25 mouse cellular contexts compared by ENCODE assay signal in genomic region chr14:75903131-75903530, GRCm38 (mm10). TPM values are rescaled to one million over a fixed set of nuclear protein-coding genes. Genes with fewer than 3 reads are reported as not detected.
"Had no signal": no experiment of that assay in that cellular context is flagged by ENCODE, and none has a peak within 500 bp of the region (broad histone marks: within the 10 kb centered on the region; RNA-seq: fewer than 3 reads in every experiment).

No protein-coding gene starts in this region.

- H3K27ac ChIP-seq: left cerebral cortex, adult 2 months; liver, embryonic 12.5 days; liver, embryonic 15.5 days; midbrain, embryonic 10.5 days; midbrain, embryonic 13.5 days; neural tube, embryonic 13.5 days; stomach, embryonic 15.5 days had no signal

- H3K9me3 ChIP-seq: limb, embryonic 13.5 days; liver, embryonic 12.5 days; liver, embryonic 15.5 days; midbrain, embryonic 10.5 days; midbrain, embryonic 13.5 days; neural tube, embryonic 13.5 days; stomach, embryonic 15.5 days had no signal

- ATAC-seq: inflammation-experienced regulatory T-cells, adult 6 months; intestine, embryonic 16.5 days; liver, embryonic 12.5 days; midbrain, embryonic 13.5 days; midbrain, embryonic 16.5 days had no signal

- H3K27me3 ChIP-seq: limb, embryonic 13.5 days; liver, embryonic 12.5 days; liver, embryonic 15.5 days; megakaryocyte, embryonic 14.5 days; midbrain, embryonic 13.5 days; neural tube, embryonic 13.5 days; stomach, embryonic 15.5 days had no signal

- H3K4me2 ChIP-seq: limb, embryonic 13.5 days; liver, embryonic 12.5 days; liver, embryonic 15.5 days; midbrain, embryonic 13.5 days; neural tube, embryonic 13.5 days; stomach, embryonic 15.5 days had no signal

- DNase-seq: kidney, adult 18-20 months; kidney, adult 9 months; kidney, postnatal 14 days; kidney, postnatal 4 days; layer of hippocampus, postnatal 36 days; liver; retina, postnatal 1 day; right cerebral cortex, postnatal 25 days; spleen, adult 18-20 months; thymus, adult 18-20 months; thymus, postnatal 36 days had no signal

- H3K9ac ChIP-seq: limb, embryonic 13.5 days; liver, embryonic 12.5 days; liver, embryonic 15.5 days; midbrain, embryonic 13.5 days; neural tube, embryonic 13.5 days; stomach, embryonic 15.5 days had no signal

- H3K4me3 ChIP-seq: left cerebral cortex, adult 2 months; limb, embryonic 13.5 days; liver, embryonic 12.5 days; liver, embryonic 15.5 days; megakaryocyte, embryonic 14.5 days; midbrain, embryonic 10.5 days; midbrain, embryonic 13.5 days; myocyte; neural tube, embryonic 13.5 days; stomach, embryonic 15.5 days had no signal

RNA-seq across cellular contexts. Expression of gene Kctd4, which starts 51.7 kb away (rescaled TPM):
- total RNA-seq: monocyte, adult 5-6 weeks had no signal
